Mouse (Mus musculus): Measurements from ENCODE around the gene 4930505A04Rik.
"Not testable (repeated sequence)": the region's sequence is repeated elsewhere in the genome, so short reads cannot be mapped to it uniquely, and the experiment has no call there.

The 4930505A04Rik gene

GRCm38 (mm10) chr11:30471751-30472593 is at the start of gene 4930505A04Rik:
Gene 4930505A04Rik (minus strand): TSS chr11:30471827.
- peak; percentile 68 for DNase-seq (ENCODE audit: extremely low read depth, insufficient read length, low spot score)

DNA sequence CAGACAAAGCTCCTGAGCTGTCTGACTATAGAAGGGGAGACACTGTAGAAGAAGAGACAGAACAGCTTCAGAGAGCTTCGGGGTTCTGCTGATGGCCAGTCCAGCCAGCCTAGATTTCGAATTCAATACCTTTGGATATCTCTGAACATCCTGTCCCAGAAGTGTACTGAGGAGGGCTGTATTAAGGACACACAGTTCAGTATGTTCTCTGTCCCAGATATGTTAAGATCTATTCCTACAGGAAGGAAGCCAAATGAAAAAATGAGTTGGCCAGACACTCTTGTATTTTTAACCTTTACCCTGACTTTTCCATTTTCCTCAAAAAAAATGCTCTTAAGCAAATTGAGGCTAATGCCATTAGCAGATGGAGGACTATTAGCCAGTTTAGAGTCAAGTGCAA is 45.5 kb upstream of the 4930505A04Rik start:
- DNase-seq (ENCODE audit: extremely low read depth, insufficient read length, low spot score), result no peak

GRCm38 (mm10) chr11:30508178-30508577 is 36.6 kb upstream of the 4930505A04Rik start:
- DNase-seq (ENCODE audit: extremely low read depth, insufficient read length, low spot score), result no peak

DNA sequence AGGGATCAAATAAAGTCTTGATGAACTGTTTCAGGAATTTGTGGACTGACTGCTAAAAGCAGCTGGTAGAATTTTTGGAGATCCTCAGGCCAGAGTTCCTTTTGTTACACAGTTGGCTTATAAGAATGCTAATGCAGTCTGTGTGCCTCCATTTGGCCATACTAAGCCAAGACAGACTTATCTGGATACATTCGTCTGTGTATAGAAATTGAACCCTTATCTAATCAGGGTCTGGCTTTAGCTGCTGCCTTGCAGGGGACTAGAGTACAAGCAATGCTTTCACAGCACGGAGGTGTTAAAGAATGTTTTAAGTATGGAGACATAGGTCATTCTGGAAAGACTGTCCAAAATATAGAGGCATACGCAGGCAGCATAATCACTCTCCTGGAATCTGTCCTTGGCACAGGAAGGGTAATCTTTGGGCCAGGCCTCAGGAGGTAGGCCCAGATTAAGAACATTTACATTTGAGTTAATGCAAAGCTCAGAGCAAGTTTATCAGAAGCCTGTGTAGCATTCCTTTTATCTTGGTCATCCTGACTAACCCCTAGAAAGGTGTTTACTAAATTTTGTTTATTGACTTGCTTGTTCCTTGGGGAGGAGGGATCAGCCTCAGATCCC is 27.2 kb upstream of the 4930505A04Rik start:
- DNase-seq (ENCODE audit: extremely low read depth, insufficient read length, low spot score), result no peak

GRCm38 (mm10) chr11:30497151-30497550 is 25.5 kb upstream of the 4930505A04Rik start:
- DNase-seq (ENCODE audit: extremely low read depth, insufficient read length, low spot score), result no peak

DNA sequence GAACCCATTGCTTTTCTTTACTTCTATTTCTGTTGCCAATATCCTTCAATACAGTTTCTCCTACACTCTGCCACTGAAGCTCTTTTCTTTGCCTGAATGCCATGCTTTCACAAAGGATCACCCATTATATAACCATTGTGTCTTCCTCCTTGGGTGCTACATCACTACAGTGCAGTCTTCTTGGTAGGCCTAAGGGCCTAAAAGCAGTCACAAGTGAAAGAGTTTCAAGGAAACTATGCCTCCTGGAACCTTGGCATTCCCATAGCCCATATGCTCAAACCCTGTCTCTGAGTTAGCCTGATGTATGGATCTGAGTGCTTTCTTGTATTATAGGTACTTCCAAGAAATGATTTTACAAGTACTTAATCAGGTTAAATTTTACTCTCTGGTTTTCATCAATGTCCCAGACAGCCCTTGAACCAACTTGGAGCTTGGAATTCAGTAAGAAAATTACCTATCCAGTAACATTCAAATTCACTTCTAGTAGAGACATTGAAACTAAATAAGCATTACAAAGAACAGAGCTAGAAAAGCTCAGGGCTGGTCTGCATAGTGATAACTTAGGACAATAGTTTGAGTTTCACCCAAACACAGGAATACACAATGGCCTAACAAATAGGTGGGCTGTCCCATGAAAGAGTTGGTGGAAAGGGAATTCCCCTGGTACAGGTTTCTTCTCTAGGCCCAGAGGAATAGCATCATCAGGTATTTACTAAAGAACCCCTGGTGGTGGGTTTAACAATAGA is 20.1 kb upstream of the 4930505A04Rik start:
- DNase-seq (ENCODE audit: extremely low read depth, insufficient read length, low spot score), result no peak

DNA sequence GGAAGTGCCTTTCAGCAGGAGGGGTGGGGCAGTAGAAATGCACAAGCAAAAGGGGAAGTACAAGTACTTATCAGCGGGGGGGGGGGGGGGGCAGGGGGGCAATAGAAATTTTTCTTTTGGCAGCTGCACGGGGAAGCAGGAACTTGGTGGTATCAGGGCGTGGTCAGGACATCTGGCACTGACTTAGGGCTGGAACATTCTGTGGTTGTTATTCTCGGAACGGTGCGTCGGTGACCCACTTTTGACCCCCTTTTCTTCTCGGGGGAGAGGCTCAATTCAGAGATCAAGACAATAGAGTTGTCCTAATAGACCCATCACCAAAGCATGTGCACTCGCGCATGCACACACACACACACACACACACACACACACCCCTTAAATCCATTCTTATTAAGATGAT is 16.6 kb upstream of the 4930505A04Rik start:
- no peak for DNase-seq (ENCODE audit: extremely low read depth, insufficient read length, low spot score)

DNA sequence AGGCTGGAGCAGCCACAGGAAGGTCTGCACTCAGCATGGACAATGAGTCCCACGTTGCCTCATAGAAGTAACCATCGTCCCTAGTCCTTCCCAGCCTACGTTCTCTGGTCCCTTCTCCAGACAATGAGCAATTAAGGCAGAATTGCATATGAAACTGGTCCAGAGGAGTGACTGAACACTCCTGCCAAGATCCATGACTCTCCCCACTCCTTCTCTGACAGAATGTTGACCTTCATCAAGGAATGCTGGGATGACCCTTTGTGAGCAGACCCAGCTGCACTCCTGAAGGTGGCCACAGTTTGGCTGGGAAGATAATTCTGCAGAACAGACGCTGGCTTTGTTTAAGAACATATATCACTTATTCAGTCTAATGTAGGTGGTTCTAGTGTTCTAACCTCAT is 11.7 kb upstream of the 4930505A04Rik start:
- no peak for DNase-seq (ENCODE audit: extremely low read depth, insufficient read length, low spot score)

DNA sequence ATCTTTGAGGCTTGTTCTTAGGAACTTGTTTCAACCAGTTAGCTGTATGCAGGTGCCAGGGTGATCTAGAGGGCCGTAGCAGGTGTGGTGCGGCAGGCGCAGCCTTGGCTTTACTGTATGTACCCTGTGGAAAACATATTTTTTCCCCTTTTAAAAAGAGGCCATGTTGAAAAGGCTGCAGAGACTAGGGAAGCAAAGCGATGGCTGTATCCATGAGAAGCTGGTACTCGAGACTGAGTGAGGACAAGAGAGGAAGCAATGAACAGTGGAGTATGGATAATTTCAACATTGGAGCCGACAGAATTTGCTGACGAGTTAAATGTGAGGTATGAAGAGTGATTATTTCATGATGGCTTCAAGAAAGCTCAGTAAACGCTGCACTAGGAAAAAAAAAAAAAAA is 440 bp downstream of the 4930505A04Rik start:
- no peak for DNase-seq (ENCODE audit: extremely low read depth, insufficient read length, low spot score)

DNA sequence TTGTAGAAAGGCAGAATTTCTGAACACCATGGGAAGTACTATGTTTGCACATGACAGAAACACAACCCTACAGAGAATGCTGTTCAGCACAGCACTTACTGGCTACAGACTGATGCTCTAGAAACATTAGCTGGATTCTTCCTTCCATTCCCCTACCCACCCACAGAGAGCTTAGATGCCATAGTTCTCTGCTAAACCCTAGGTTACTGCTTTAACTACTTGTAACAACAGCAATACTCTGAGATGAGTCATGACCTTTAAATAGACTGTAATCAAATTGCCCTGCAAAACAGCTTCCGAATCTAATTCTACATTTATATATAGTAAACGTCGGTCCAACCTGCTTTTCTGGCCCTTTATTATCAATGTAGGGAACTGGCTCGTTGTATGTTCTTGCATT is 17.3 kb downstream of the 4930505A04Rik start:
- DNase-seq (ENCODE audit: extremely low read depth, insufficient read length, low spot score), result no peak

DNA sequence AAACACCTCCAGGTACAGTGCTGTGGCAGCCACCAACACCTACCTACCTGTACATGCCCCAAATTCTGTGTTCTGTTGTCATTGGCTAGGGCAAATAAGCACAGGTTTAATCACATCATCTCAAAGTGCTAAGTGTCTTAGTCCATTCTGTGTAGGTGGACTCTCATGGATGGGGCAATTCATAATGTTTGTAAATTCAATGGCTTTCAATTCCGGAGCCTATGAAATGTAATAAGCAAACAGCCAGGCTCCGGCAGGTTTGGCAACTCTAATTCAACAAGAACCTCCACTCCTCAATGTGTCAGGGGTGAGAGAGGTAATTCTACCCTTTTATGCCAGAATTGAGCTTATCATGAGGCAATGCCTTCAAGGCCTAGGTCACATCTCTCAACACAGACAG is 23.5 kb downstream of the 4930505A04Rik start:
- no peak for DNase-seq (ENCODE audit: extremely low read depth, insufficient read length, low spot score)

DNA sequence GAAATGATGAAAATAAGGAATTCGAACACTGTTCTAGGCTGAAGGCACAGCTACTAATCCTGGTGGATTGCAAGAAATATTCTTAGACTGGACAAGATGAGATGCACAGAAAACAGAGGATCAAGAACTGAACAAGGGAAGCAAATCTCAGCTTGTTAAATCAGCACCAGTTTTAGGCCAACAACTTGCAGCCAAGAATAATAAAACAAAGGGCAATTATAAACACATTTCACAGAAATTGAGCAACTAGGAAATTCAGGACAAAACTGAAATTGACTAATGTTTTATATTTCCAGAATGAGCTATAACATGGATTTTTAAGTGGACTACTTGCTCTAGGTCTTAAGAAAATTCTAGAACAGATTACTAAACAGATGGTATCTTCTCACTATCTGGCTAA is 24.1 kb downstream of the 4930505A04Rik start:
- DNase-seq (ENCODE audit: extremely low read depth, insufficient read length, low spot score), result no peak

DNA sequence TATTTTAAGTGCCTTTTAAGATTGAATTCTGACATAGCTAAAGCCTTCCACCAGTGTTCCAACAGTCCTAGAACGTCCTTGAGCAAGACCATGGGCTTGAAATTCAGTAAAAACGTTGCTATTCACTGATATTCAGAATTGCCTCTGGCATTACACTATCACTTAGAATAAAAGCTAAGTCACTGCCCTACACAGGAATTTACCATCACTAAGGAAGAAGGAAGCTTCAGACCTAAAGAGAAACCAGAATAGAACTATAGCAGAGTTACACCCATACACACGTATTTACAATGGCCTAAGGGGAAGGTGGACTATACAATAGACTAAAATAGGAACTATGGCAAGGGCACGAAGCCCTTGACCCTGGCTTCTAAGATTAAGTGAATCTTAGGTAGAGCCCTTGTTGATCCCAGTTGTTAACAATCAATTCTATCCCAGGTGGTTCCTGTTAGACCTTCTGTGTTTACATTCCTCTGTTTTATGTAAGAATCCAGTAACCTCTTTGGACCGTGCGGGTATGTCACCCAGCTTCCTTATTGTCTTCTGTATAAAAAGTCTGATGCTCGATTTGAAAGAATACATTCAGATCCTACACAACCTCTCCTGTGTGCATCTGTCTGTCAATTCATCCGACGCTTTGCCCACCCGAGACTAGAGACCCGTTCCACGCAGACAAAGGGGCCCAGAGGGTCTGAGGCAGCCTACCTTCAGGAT is 27.3 kb downstream of the 4930505A04Rik start:
- DNase-seq (ENCODE audit: extremely low read depth, insufficient read length, low spot score), result not testable (repeated sequence)

GRCm38 (mm10) chr11:30443746-30444145 is 27.9 kb downstream of the 4930505A04Rik start:
- no peak for DNase-seq (ENCODE audit: extremely low read depth, insufficient read length, low spot score)

- DNase-seq (ENCODE audit: extremely low read depth, insufficient read length, low spot score), result no peak
Observed at GRCm38 (mm10) chr11:30433256-30433950, 38.2 kb downstream of the 4930505A04Rik start.

- no peak for DNase-seq (ENCODE audit: extremely low read depth, insufficient read length, low spot score)
Observed at GRCm38 (mm10) chr11:30405581-30405980, 66.0 kb downstream of the 4930505A04Rik start.

GRCm38 (mm10) chr11:30404619-30405200 is 66.9 kb downstream of the 4930505A04Rik start:
- DNase-seq (ENCODE audit: extremely low read depth, insufficient read length, low spot score), result no peak

DNA sequence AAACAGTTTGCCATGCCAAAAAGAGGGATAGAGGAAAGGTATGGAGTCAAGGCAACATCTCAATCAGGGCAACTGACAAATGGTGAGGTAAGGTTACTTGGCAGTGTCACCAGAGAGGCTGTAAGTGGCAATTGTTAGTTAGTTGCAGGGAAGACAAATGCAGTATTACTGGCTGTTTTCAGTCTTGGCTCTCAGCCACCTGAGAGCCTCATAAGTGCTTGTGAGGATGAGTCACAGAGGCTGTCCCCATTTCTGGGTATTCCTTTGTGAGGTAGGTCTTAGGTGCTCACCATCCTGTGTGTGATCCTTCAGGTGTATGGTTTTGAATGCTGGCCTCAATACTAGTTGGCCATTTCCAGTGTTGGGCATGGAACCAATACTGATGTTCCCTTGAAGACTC is 77.3 kb downstream of the 4930505A04Rik start:
- no peak for DNase-seq (ENCODE audit: extremely low read depth, insufficient read length, low spot score)

DNA sequence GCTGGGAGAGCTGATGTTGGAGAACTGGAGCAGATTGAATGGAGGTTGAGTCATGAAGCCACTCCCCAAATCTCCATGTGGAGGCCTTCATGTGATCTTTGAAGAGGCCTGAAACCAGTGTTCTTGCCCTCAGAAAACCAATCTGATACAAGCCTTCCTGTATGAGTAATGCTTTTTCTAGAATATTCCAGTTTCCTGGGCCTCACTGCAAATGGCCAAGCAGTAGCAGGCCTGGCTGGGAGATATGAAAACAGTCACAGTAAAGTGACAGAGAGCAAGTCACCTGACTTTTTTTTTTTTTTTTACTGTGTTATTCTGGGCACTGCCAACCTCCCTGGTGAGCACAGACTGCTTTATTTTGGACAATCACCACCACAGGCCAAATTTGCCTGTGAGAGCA is 88.6 kb downstream of the 4930505A04Rik start:
- no peak for DNase-seq (ENCODE audit: extremely low read depth, insufficient read length, low spot score)

Measured in 3134 (cell line).